Mouse (Mus musculus): Measurements from ENCODE around the gene Oaf. TPM values are rescaled to one million over a fixed set of nuclear protein-coding genes. Genes with fewer than 3 reads are reported as not detected.

The Oaf gene
- polyA plus RNA-seq, 1 experiment from 2014 or later: 4.1 TPM

DNA sequence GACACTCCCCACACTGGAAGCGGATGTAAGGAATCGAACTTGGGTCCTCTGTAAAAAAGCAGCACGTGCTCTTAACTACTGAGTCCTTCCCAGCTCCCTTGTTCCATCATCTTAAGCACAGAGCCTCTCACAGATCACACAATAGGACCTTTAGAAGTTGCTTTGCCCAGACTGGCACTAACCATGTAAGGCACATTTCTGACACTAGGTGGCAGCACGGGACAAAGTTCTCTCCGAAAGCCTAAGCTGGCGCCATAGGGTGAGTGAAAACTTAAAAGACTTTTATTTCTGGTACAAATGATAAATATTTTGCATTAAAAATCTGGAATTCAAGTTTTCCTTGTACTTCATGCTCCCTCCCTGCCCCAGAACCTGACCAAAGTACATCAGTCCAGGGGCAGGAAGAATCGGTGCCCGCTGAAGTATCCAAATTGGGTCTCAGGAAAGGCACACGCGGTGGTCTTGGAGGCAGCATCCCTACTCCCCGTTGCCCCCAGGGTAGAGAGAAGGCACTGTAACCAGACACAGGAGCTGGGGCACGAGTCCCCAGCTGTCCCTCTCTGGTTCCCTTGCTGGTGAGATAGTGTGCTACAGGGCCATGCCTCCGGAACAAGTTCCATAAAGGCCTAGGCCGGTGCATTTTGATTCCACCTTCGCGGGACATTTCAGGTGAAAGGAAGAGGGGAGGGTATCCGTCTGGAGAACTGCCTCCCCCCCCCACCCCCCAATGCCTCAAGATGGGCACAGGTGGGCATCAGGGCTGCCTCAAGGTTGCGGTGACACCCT, 17.9 kb downstream of the Oaf start:
- peak; percentile 90 for ATAC-seq
- 34% methylated on average over 14 of the region's 18 CpGs for WGBS

GRCm38 (mm10) chr9:43210771-43211450, 28.8 kb downstream of the Oaf start:
- Histone ChIP-seq H3K9me3 (ENCODE audit: control insufficient read depth, low read length) (no peaks in the 10 kb centered on the region), H3K36me3 (ENCODE audit: control insufficient read depth, insufficient read depth, low read length) (no peaks in the 10 kb centered on the region), H3K4me1 (ENCODE audit: control insufficient read depth, insufficient read depth, low read depth, low read length) (peaks cover 2% of the 10 kb centered on the region; the same call in 1 of the 2 replicates), H3K9ac (ENCODE audit: low read depth, low read length) (no peak overlapping the region), H3K4me3 (ENCODE audit: low read length) (no peak overlapping the region), H3K27me3 (replicated peaks; ENCODE audit: control insufficient read depth, insufficient read depth, low read length) (peaks cover 5% of the 10 kb centered on the region), H3K4me2 (ENCODE audit: low read length) (no peak overlapping the region), H3K27ac (ENCODE audit: low read depth, low read length) (no peak overlapping the region)
- 29% methylated on average over 11 of the region's 11 CpGs for WGBS
- ATAC-seq: peak; percentile 73

More for the DNA sequence above, 17.9 kb downstream of the Oaf start:
- Histone ChIP-seq H3K4me1 (ENCODE audit: control insufficient read depth, insufficient read depth, low read depth, low read length) (no peaks in the 10 kb centered on the region), H3K27ac (ENCODE audit: low read depth, low read length) (no peak overlapping the region), H3K4me2 (ENCODE audit: low read length) (no peak overlapping the region), H3K27me3 (replicated peaks; ENCODE audit: control insufficient read depth, insufficient read depth, low read length) (no peaks in the 10 kb centered on the region), H3K9ac (ENCODE audit: low read depth, low read length) (no peak overlapping the region), H3K4me3 (ENCODE audit: low read length) (no peak overlapping the region), H3K36me3 (ENCODE audit: control insufficient read depth, insufficient read depth, low read length) (no peaks in the 10 kb centered on the region), H3K9me3 (ENCODE audit: control insufficient read depth, low read length) (no peaks in the 10 kb centered on the region)

DNA sequence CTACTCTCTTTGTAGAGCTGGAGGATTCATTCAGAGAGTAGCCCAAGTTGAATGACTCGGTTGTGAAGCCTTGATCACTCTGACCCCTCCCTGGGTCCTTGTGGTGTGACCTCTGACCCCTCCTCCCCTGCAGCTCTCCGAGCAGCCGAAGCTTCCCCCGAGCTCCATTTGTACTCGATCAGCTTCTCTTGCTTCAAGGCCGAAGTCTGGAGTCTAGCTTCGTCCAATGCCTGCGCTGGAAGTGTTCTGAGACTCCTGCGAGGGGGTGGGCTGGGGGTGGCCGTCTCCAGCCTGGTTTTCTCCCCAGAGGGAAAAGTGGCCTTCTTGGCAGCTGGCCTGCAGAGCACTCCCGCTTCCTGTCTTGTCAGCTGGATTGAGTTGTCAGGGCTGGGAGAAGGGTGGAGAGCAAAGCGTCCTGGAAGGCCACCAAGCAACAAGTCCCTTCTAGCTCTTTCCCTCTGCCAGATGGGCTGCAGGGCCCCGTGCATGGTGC, 29.5 kb downstream of the Oaf start, which contains the start of gene Pou2f3:
TSS of gene Pou2f3 (minus strand) at position 180 of the 493 bp plus-strand sequence.
- H3K36me3 ChIP-seq (ENCODE audit: control insufficient read depth, insufficient read depth, low read length): no peaks in the 10 kb centered on the region
- H3K4me3 ChIP-seq (ENCODE audit: low read length): no peak within 1 kb of the TSS
- no peak within 1 kb of the TSS for H3K4me2 ChIP-seq (ENCODE audit: low read length)
- H3K9ac ChIP-seq (ENCODE audit: low read depth, low read length): no peak within 1 kb of the TSS
- no peaks in the 10 kb centered on the region for H3K9me3 ChIP-seq (ENCODE audit: control insufficient read depth, low read length)
- ATAC-seq: peak; percentile 70
- peaks cover 11% of the 10 kb centered on the region for H3K27me3 ChIP-seq (replicated peaks; ENCODE audit: control insufficient read depth, insufficient read depth, low read length)
- H3K4me1 ChIP-seq (ENCODE audit: control insufficient read depth, insufficient read depth, low read depth, low read length): peaks cover 9% of the 10 kb centered on the region
- 3% methylated on average over 13 of the region's 13 CpGs for whole genome bisulfite sequencing
- H3K27ac ChIP-seq (ENCODE audit: low read depth, low read length): no peak within 1 kb of the TSS

- no peak for ATAC-seq
- Histone ChIP-seq H3K4me3 (ENCODE audit: low read length) (peak overlapping the region; percentile 31), H3K4me2 (ENCODE audit: low read length) (peak overlapping the region; percentile 62), H3K36me3 (ENCODE audit: control insufficient read depth, insufficient read depth, low read length) (no peaks in the 10 kb centered on the region), H3K9me3 (ENCODE audit: control insufficient read depth, low read length) (no peaks in the 10 kb centered on the region), H3K4me1 (ENCODE audit: control insufficient read depth, insufficient read depth, low read depth, low read length) (peaks cover 10% of the 10 kb centered on the region), H3K27me3 (replicated peaks; ENCODE audit: control insufficient read depth, insufficient read depth, low read length) (peaks cover 24% of the 10 kb centered on the region), H3K27ac (ENCODE audit: low read depth, low read length) (no peak overlapping the region), H3K9ac (ENCODE audit: low read depth, low read length) (no peak overlapping the region; the same call in 1 of the 2 replicates)
- 4% methylated on average over 10 of the region's 15 CpGs for WGBS
These were observed 33.7 kb downstream of the Oaf start for GRCm38 (mm10) chr9:43206022-43206390.

- Histone ChIP-seq H3K4me2 (ENCODE audit: low read length) (peak overlapping the region; percentile 62), H3K36me3 (ENCODE audit: control insufficient read depth, insufficient read depth, low read length) (no peaks in the 10 kb centered on the region), H3K27ac (ENCODE audit: low read depth, low read length) (no peak overlapping the region), H3K9ac (ENCODE audit: low read depth, low read length) (peak overlapping the region; percentile 44), H3K4me3 (ENCODE audit: low read length) (peak overlapping the region; percentile 31), H3K4me1 (ENCODE audit: control insufficient read depth, insufficient read depth, low read depth, low read length) (peaks cover 10% of the 10 kb centered on the region), H3K9me3 (ENCODE audit: control insufficient read depth, low read length) (no peaks in the 10 kb centered on the region), H3K27me3 (replicated peaks; ENCODE audit: control insufficient read depth, insufficient read depth, low read length) (peaks cover 24% of the 10 kb centered on the region)
- ATAC-seq: no peak
- 2% methylated on average over 41 of the region's 41 CpGs for WGBS
These were observed 34.2 kb downstream of the Oaf start for GRCm38 (mm10) chr9:43205343-43206021.

- ATAC-seq: no peak
- Histone ChIP-seq H3K4me3 (ENCODE audit: low read length) (no peak overlapping the region), H3K27me3 (replicated peaks; ENCODE audit: control insufficient read depth, insufficient read depth, low read length) (peaks cover 13% of the 10 kb centered on the region), H3K36me3 (ENCODE audit: control insufficient read depth, insufficient read depth, low read length) (no peaks in the 10 kb centered on the region), H3K4me2 (ENCODE audit: low read length) (no peak overlapping the region), H3K9ac (ENCODE audit: low read depth, low read length) (no peak overlapping the region), H3K9me3 (ENCODE audit: control insufficient read depth, low read length) (no peaks in the 10 kb centered on the region), H3K4me1 (ENCODE audit: control insufficient read depth, insufficient read depth, low read depth, low read length) (peaks cover under 1% of the 10 kb centered on the region), H3K27ac (ENCODE audit: low read depth, low read length) (no peak overlapping the region)
- WGBS: 10% methylated on average over 5 of the region's 5 CpGs
These were observed 39.5 kb downstream of the Oaf start for GRCm38 (mm10) chr9:43200212-43200611.

DNA sequence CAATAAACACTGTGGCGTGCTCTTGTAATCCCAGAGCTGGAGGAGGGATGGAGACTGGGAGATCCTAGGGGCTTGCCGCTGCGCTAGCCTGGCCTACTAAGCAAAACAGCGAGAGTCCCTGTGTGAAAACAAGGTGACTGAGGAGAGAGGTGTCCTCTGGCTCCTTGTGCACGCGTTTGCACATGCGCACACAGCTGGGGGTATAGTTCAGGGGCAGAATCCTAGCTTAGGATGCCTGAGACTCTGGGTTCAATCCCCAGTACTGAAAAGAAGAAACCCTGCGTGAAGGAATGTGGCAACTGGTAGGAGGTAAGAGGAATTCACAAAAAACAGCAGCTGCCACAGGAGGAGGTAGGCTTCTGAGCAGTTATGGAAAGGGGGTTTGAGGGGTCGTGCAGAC, 45.7 kb downstream of the Oaf start:
- no peak overlapping the region for H3K27ac ChIP-seq (ENCODE audit: low read depth, low read length)
- ATAC-seq: no peak
- H3K4me2 ChIP-seq (ENCODE audit: low read length): no peak overlapping the region
- H3K9me3 ChIP-seq (ENCODE audit: control insufficient read depth, low read length): no peaks in the 10 kb centered on the region
- no peak overlapping the region for H3K9ac ChIP-seq (ENCODE audit: low read depth, low read length)
- no peaks in the 10 kb centered on the region for H3K36me3 ChIP-seq (ENCODE audit: control insufficient read depth, insufficient read depth, low read length)
- H3K4me1 ChIP-seq (ENCODE audit: control insufficient read depth, insufficient read depth, low read depth, low read length): no peaks in the 10 kb centered on the region
- H3K4me3 ChIP-seq (ENCODE audit: low read length): no peak overlapping the region
- 21% methylated on average over 9 of the region's 9 CpGs for WGBS
- H3K27me3 ChIP-seq (replicated peaks; ENCODE audit: control insufficient read depth, insufficient read depth, low read length): no peaks in the 10 kb centered on the region

- no peaks in the 10 kb centered on the region for H3K4me1 ChIP-seq (ENCODE audit: control insufficient read depth, insufficient read depth, low read depth, low read length)
- 55% methylated on average over 4 of the region's 4 CpGs for WGBS
- no peak overlapping the region for H3K4me2 ChIP-seq (ENCODE audit: low read length)
- H3K27ac ChIP-seq (ENCODE audit: low read depth, low read length): no peak overlapping the region
- no peaks in the 10 kb centered on the region for H3K9me3 ChIP-seq (ENCODE audit: control insufficient read depth, low read length)
- H3K27me3 ChIP-seq (replicated peaks; ENCODE audit: control insufficient read depth, insufficient read depth, low read length): no peaks in the 10 kb centered on the region
- H3K9ac ChIP-seq (ENCODE audit: low read depth, low read length): no peak overlapping the region
- H3K36me3 ChIP-seq (ENCODE audit: control insufficient read depth, insufficient read depth, low read length): no peaks in the 10 kb centered on the region
- ATAC-seq: no peak
- no peak overlapping the region for H3K4me3 ChIP-seq (ENCODE audit: low read length)
These were observed 48.1 kb downstream of the Oaf start for GRCm38 (mm10) chr9:43191561-43191960.

DNA sequence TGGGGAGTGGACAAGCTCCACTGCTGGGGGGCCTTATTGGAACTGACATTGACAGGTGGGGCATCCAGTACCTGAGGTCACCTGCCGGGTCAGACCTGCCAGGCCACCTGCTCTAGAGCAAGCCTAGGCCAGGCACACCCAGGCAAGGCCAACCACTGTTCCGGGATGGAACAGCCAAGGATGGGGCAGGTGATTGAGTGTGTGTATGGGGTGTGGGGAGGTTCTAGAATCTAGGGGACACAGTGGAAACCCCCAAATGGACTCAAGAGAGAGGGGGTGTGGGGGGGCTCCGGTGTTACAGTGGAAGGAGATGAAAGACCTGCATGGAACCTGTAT, 50.7 kb downstream of the Oaf start:
- Histone ChIP-seq H3K27me3 (replicated peaks; ENCODE audit: control insufficient read depth, insufficient read depth, low read length) (no peaks in the 10 kb centered on the region), H3K4me3 (ENCODE audit: low read length) (no peak overlapping the region), H3K4me2 (ENCODE audit: low read length) (no peak overlapping the region), H3K9ac (ENCODE audit: low read depth, low read length) (no peak overlapping the region), H3K36me3 (ENCODE audit: control insufficient read depth, insufficient read depth, low read length) (no peaks in the 10 kb centered on the region), H3K27ac (ENCODE audit: low read depth, low read length) (no peak overlapping the region), H3K9me3 (ENCODE audit: control insufficient read depth, low read length) (no peaks in the 10 kb centered on the region), H3K4me1 (ENCODE audit: control insufficient read depth, insufficient read depth, low read depth, low read length) (no peaks in the 10 kb centered on the region)
- ATAC-seq: no peak
- 48% methylated on average over 3 of the region's 3 CpGs for WGBS

Data from hindbrain, embryonic 16.5 days (tissue).